Mouse (Mus musculus) MEL (cell line): ENCODE measurements around the gene Sgms1.

Source experiments
- CTCF ChIP-seq, 3 experiments: IDR thresholded peaks in 2 of 3; conservative IDR thresholded peaks in 1 of 3; 2 replicates each; pipeline ENCODE4 v1.5.1; 2011 to 2012; ENCODE audit warnings: low read length in 3 of 3, low read depth in 2 of 3, mild to moderate bottlenecking in 2 of 3, improper control_type of control experiment in 1 of 3, inconsistent platforms in 1 of 3, mixed read lengths in 1 of 3, moderate library complexity in 1 of 3; ENCODE audit not compliant: control insufficient read depth in 1 of 3, insufficient read depth in 1 of 3, poor library complexity in 1 of 3, severe bottlenecking in 1 of 3
- MYC ChIP-seq: IDR thresholded peaks from 2 replicates; pipeline ENCODE4 v1.6.1; 2011; ENCODE audit warnings: low read depth, mild to moderate bottlenecking, low read length, improper control_type of control experiment, moderate library complexity
- POLR2A ChIP-seq, 2 experiments: IDR thresholded peaks; 2 replicates each; pipeline ENCODE4 v1.6.1; 2011 to 2012; ENCODE audit warnings: low read length in 2 of 2, mild to moderate bottlenecking in 2 of 2, control low read depth in 1 of 2, improper control_type of control experiment in 1 of 2, low read depth in 1 of 2, moderate library complexity in 1 of 2; ENCODE audit not compliant: control insufficient read depth in 1 of 2, insufficient read depth in 1 of 2, poor library complexity in 1 of 2
- RCOR1 ChIP-seq: IDR thresholded peaks from 2 replicates; pipeline ENCODE4 v1.6.1; 2012; ENCODE audit warnings: low read depth, mild to moderate bottlenecking, inconsistent platforms, low read length, improper control_type of control experiment
- SIN3A ChIP-seq: IDR thresholded peaks from 2 replicates; pipeline ENCODE4 v1.6.1; 2012; ENCODE audit warnings: low read length, improper control_type of control experiment, inconsistent platforms

GRCm38 (mm10) chr19:32298221-32298620 is 91.3 kb downstream of the Sgms1 start:
- no peak for TF ChIP-seq MYC
- no peak for TF ChIP-seq RCOR1
- TF ChIP-seq SIN3A, result no peak
- TF ChIP-seq CTCF (IDR thresholded peaks at IDR 0.05 in 2 of 3, conservative IDR thresholded peaks at IDR 0.05 in 1 of 3; ENCODE audit: control insufficient read depth in 1 of 3, insufficient read depth in 1 of 3, low read depth in 2 of 3, low read length in 3 of 3, poor library complexity in 1 of 3, severe bottlenecking in 1 of 3), result no peak
- TF ChIP-seq POLR2A (IDR thresholded peaks at IDR 0.05; ENCODE audit: control insufficient read depth in 1 of 2, insufficient read depth in 1 of 2, low read depth in 1 of 2, low read length in 2 of 2, poor library complexity in 1 of 2), result no peak
